Mouse (Mus musculus) cerebellum, adult 11 months (tissue): ENCODE data around the gene Gm28729.
"Not testable (repeated sequence)": the region's sequence is repeated elsewhere in the genome, so short reads cannot be mapped to it uniquely, and the experiment has no call there.

Source experiments
- DNase-seq: peaks from one replicate; pipeline ENCODE4 v3.0.0; 2022

The Gm28729 gene

DNA sequence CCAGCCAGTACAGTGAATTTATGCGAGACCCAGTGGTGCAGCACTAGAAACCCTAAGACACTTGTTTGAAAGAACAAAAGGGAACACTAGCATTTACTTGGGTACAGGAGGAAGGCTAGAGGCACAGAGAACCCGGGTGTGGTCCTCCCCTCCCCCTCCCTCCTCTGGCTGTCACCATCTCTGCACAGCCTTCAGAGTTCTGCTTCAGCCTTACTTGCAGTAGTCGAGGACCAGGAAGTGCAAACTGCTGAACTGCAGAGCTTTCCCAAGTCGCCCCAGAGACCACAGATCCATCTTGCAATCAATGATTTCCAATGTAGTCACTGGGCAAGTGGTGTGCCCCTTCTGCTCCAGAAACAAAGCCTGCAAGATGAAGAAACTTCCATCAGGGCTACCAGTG, 7.6 kb downstream of the Gm28729 start:
- no peak for DNase-seq

GRCm38 (mm10) chr9:96516806-96517205, 8.3 kb downstream of the Gm28729 start:
- no peak for DNase-seq

GRCm38 (mm10) chr9:96515737-96516136, 9.3 kb downstream of the Gm28729 start:
- DNase-seq: no peak

DNA sequence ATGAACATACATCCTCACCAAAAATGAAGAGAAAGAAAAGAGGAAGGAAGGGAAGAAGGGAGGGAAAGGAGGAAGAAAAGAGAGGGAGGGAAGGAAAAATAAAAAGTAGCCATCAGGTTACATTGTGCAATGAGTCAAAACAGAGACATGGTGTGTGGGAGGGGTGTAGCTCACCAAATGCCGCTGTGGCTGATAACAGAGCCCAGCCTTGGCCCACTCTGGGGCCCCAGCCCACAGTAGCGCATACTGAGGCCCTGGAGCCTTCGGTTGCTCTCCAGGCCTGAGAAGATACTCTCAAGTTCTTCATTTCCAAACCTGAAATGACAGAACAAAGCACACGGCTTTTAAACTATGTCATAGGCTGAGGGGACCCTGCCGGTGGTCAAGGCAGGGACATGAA, 10.8 kb downstream of the Gm28729 start:
- no peak for DNase-seq

- DNase-seq: no peak
These were observed 19.0 kb downstream of the Gm28729 start for GRCm38 (mm10) chr9:96506011-96506498.

DNA sequence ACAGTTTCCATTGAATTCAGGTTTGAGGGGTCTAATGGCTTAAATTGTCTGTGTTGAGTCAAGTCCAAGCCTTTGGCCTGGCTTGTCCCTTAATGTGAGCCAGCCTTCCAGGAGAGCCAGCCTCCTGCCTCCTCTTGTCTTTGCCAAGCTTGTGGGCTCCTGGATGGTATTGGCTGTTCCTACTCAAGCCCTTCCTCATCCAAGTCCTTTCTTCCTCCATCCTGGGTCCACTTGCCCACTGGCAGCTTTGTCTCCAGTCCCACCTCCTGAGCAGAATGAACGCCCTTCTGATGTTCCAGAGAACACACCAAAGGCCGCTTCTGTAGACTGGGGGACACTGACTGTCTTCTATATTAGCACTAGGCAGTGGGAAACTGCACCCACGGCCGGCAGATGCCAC, 19.9 kb downstream of the Gm28729 start:
- no peak for DNase-seq

DNA sequence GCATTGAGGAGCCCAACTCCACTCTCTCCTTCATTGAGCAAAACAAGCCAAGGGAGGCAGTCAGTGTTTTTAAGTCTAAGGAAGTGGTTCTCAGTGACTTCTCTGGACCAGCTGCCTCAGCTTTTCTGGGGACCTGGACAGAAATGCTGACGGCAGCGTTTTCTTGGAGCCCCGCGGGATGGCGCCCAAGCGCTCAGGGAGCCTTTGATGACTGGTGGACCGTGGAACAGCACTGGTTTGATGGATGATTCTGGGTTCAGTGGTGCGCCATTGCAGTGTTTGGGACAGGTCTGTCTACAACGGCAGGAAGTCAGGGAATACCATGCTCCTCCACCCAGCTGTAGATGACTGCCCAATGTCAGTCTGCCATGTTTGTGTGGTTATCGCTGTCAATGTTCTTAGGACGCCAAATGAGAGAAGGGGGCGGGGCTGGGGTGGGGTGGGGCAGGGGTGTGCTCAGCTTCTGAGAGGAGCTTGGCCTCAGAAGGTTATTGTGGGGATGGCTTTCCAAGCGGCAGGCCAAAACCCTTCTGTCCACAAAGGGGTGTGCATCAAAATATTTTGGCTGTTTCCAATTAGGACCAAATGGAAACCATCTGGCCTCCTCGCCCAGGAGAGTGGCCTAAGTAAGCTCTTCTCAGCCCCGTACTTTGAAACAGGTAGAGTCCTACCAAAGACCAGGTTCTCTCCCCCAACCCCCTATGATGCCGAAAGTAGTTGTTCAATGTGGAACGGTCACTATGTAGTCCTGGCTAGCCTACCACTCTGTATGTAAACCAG, 20.8 kb downstream of the Gm28729 start:
- DNase-seq: no peak

DNA sequence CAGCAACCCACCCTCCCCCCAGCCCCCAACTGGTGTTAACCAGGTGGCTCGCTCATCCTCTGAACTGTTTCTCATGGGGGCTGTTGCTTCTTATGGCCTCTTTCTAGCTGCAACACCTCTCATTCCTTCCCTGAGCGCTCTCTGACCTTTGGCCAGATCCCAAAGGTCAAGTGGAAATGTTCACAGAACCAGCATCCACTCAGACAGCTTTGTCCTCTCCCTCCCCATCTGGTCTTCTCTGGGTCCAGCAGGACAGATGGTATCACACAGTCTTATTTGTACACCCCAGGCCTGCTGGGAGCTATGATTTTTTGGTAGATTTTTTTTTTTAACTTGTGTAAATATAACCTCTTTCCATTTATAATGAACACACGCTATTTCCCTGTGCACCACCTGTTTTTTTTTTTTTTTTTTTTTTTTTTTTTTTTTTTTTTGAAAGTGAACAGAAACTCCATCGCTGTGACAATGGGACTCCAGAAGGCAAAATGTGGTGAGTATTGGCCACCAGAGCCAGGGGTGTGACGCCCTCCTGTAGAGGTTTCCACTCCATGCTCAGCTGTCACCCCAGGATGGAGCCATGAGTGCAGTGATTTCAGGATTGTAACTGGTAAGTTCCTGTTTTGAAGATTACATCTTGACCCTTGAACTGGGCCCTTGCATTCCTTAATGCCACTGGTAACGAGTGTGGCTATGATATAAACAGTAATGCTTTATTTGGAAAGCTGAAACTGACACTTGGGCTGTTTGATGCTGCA, 22.0 kb downstream of the Gm28729 start:
- peak; percentile 20 for DNase-seq

DNA sequence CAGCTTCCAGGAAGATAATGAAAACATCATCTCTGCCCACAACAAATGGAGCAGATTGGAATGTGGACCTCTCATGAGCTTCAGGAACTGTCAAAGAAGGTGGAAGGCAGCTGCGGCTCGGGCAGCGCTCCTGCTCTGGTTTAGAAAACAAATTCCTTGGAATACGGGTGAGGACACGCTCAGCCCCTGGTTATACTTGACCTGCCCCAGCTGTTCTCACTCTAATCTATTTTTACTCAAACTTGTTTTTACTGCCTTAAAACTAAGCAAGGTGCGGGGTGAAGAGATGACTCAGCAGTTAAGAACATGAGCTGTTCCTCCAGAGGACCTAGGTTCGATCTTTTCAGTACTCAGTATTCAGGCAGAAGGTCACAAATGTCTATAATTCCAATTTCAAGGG, 23.8 kb downstream of the Gm28729 start:
- DNase-seq: no peak

- no peak for DNase-seq
These were observed 31.9 kb downstream of the Gm28729 start for GRCm38 (mm10) chr9:96493212-96493611.

DNA sequence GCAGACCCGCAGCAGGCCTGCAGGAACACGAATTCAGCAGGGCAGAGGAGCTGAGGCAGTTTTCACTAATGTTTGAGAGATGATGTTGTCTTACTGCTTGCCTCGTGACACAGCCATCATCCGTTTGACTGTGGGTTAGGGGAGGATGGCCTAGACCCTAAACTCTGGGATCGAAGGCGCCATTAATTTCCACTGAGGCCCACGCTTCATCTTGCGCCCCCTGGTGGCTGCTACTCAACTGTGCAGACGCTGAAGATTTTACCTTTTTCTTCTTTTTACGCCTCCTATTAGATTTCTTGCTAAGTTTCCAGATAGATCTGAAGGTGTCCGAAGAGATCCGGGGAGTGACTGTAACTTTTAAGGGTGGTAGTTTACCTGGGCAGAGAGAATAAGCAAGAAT, 33.3 kb downstream of the Gm28729 start:
- DNase-seq: no peak

GRCm38 (mm10) chr9:96487869-96488268, 37.2 kb downstream of the Gm28729 start:
- not testable (repeated sequence) for DNase-seq

GRCm38 (mm10) chr9:96483648-96484047, 41.4 kb downstream of the Gm28729 start:
- DNase-seq: no peak

DNA sequence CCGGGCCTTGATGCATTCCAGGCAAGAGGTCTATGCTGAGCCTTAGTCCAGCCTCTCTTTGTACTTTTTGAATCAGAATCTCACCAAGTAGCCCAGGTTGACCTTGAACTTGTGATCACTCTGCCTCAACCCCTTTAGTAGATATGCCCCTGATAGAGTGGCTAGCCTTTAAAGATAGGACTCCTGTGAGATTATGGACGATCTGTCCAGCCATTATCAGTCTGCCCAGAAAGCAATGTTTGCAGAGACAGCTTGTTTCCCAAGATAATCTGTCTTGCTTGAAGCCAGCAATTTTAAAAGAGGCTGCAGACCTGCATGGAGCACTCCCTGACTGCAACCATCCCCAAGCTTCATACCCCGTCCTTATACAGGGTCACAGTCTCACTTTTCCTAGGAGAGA, 42.0 kb downstream of the Gm28729 start:
- DNase-seq: no peak

DNA sequence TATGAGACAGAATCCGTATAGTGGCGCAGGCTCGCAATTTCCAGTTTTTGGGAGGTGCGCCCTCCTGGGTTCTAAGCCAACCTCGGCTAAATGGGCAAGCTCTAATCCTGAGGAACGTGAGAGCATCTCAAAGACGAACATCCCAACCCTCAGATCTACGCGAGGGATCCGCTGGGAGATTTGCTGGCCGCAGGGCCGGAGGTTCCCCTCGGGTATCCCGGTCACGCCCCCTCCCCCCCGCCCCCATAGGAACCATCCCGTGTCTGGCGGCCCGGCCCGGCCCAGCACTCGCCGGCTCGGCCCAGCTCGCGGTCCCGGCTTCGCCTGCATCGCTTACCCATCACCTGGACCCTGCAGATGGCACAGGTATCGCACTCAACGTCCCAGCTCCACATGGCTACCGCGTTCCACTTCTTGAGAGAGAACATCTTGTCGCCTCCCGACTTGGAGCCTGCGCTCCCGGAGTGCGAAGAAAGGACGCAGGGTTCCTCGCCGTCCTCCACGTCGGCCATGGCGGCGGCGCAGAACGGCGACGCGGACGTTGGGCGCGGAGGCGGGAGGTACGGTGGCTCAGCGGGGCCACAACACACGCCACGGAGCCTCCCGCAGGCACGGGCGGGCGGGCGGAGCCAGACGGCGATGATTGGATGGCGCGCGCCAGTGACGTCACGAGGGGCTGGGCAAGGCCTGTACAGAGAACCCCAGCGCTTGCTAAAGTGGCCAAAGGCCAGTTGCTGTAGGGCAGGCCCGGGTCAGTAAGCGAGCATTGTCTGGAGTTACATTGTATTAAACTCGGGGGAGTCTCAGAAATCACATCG, 46.8 kb downstream of the Gm28729 start, which contains the start of gene Rnf7:
Rnf7 (minus strand) TSS at position 605 of the 818 bp plus-strand sequence.
- DNase-seq: peak; percentile 99

GRCm38 (mm10) chr9:96472356-96472755, 52.7 kb downstream of the Gm28729 start:
- no peak for DNase-seq

- not testable (repeated sequence) for DNase-seq
These were observed 53.4 kb downstream of the Gm28729 start for GRCm38 (mm10) chr9:96471681-96472080.

DNA sequence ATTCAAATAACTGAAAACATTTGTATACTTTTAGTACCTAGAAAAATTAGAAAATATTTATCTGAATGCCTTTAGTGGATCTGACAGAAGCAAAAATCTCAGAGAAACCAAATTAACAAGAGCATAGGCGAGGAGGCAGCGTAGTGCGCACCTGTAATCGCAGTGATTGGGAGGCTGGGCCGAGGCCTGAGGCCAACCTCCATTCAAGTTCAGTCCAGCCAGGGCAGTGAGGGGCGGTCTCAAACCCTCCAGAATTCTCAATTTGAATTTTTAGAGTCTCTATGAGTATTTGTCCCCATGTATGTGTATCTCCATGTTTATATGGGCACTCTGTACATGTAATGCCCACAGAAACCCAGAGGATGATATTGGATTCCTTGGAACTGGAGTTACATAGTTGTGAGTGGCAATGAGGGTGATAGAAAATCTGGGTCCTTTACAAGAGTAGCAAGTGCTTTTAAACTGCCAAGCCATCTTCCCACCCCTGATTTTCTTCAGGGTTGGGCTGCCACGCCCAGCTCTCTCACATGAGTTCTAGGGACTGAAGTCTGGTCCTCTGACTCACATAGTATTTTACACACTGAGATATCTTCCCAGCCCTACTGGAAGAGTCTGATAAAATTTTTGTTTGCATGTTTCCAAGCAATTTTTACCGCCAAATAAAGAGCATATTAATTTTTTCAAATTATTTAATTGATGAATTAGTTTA, 54.6 kb downstream of the Gm28729 start:
- DNase-seq: no peak

DNA sequence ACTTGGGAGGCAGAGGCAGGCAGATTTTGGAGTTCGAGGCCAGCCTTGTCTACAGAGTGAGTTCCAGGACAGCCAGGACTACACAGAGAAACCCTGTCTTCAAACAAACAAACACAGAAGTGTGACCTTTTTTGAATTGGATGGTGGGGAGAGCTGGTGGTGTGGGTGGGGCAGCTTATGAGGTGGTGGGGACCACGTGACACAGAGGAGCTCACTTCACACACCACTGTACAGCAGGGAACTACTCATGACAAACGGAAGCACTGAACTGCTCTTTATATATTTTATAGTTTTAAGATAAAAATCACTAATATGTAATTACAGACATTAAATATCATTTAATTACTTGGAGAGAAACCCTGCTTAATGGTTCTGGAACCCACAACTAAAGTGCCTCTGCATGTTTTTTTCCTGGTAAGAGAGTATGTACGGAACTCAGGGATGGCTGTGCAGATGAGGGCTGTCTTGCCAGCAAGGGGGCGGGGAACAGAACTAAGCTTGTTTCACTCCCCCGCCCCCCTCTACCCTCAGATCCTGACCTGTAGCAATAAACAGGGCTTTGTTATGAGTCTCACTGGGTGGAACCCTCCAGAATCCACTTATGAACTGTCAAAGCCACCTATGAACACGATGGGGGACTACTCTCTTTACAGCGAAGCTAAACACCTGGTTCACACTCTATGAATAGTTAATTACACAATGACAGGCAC, 55.4 kb downstream of the Gm28729 start:
- DNase-seq: no peak

DNA sequence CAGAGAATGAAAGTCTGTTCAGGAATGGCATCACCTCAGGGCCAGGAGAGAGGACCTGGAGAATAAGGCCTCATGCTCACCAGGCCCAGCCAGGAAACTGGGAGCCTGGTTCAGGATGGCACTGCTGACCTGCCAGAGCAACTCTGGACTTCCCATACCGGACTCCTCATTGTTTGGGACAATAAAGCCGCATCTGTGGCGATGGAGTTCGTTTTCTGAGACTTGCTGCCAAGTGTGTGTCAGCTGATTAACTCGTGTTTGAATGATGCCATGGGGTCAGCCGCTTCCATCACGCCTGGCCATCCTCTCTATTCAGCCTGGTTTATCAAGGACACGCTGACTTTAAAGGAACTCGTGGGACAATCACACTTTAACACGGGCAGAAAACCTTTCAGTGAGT, 61.4 kb downstream of the Gm28729 start:
- DNase-seq: no peak

GRCm38 (mm10) chr9:96461607-96462006, 63.5 kb downstream of the Gm28729 start:
- no peak for DNase-seq
